Mouse (Mus musculus): ENCODE measurements around the gene Ccdc142. TPM values are rescaled to one million over a fixed set of nuclear protein-coding genes. Genes with fewer than 3 reads are reported as not detected.

The Ccdc142 gene
- polyA plus RNA-seq, 1 experiment from 2014 or later, result 2.4 TPM

GRCm38 (mm10) chr6:83140044-83140443 is 38.6 kb downstream of the Ccdc142 start:
- peaks cover 32% of the 10 kb centered on the region for H3K4me1 ChIP-seq (ENCODE audit: control insufficient read depth, insufficient read depth, low read length)
- H3K4me2 ChIP-seq (replicated peaks; ENCODE audit: low read depth, low read length), result no peak overlapping the region
- H3K27ac ChIP-seq (ENCODE audit: low read depth, low read length), result no peak overlapping the region
- H3K9ac ChIP-seq (ENCODE audit: low read depth, low read length), result no peak overlapping the region
- WGBS, result 96% methylated on average over 8 of the region's 8 CpGs
- no peaks in the 10 kb centered on the region for H3K9me3 ChIP-seq (ENCODE audit: control insufficient read depth, low read length)
- H3K36me3 ChIP-seq (ENCODE audit: control insufficient read depth, insufficient read depth, low read length), result peaks cover 3% of the 10 kb centered on the region; the same call in 1 of the 2 replicates
- no peaks in the 10 kb centered on the region for H3K27me3 ChIP-seq (ENCODE audit: control insufficient read depth, insufficient read depth, low read length)
- no peak overlapping the region for H3K4me3 ChIP-seq (ENCODE audit: low read length)
- no peak for ATAC-seq (ENCODE audit: low FRiP score, low TSS enrichment)

DNA sequence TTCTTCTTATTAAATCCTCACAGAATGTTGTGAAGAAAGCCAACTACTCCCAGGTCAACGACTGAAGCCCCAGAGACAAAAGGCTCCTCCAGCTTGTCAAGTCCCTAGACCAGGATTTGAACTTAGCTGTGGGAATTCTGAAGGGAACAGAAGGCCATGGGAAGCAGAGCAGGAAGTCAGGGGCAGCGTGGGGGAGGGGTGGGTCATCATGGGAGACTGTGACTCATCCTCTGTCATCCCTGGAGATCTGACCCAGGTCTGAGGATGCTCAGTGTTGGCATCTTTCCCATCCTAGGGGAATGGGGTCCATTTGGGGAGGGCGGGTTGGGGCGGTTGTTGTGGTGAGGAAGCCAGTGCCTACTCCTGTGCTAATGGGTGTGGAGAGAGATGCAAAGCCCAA is 40.2 kb downstream of the Ccdc142 start:
- WGBS, result 46% methylated on average over 4 of the region's 4 CpGs
- peaks cover 24% of the 10 kb centered on the region for H3K4me1 ChIP-seq (ENCODE audit: control insufficient read depth, insufficient read depth, low read length)
- no peak overlapping the region for H3K27ac ChIP-seq (ENCODE audit: low read depth, low read length)
- H3K9ac ChIP-seq (ENCODE audit: low read depth, low read length), result no peak overlapping the region
- H3K36me3 ChIP-seq (ENCODE audit: control insufficient read depth, insufficient read depth, low read length), result peaks cover 3% of the 10 kb centered on the region; the same call in 1 of the 2 replicates
- no peak for ATAC-seq (ENCODE audit: low FRiP score, low TSS enrichment)
- H3K4me3 ChIP-seq (ENCODE audit: low read length), result no peak overlapping the region
- no peaks in the 10 kb centered on the region for H3K9me3 ChIP-seq (ENCODE audit: control insufficient read depth, low read length)
- peak overlapping the region; percentile 61 for H3K4me2 ChIP-seq (replicated peaks; ENCODE audit: low read depth, low read length)
- no peaks in the 10 kb centered on the region for H3K27me3 ChIP-seq (ENCODE audit: control insufficient read depth, insufficient read depth, low read length)

- ATAC-seq (ENCODE audit: low FRiP score, low TSS enrichment), result no peak
- H3K9me3 ChIP-seq (ENCODE audit: control insufficient read depth, low read length), result no peaks in the 10 kb centered on the region
- H3K4me2 ChIP-seq (replicated peaks; ENCODE audit: low read depth, low read length), result peak overlapping the region; percentile 61
- no peaks in the 10 kb centered on the region for H3K27me3 ChIP-seq (ENCODE audit: control insufficient read depth, insufficient read depth, low read length)
- peaks cover 26% of the 10 kb centered on the region for H3K4me1 ChIP-seq (ENCODE audit: control insufficient read depth, insufficient read depth, low read length)
- peak overlapping the region; percentile 62 for H3K9ac ChIP-seq (ENCODE audit: low read depth, low read length)
- H3K4me3 ChIP-seq (ENCODE audit: low read length), result peak overlapping the region; percentile 30
- H3K36me3 ChIP-seq (ENCODE audit: control insufficient read depth, insufficient read depth, low read length), result peaks cover 6% of the 10 kb centered on the region; the same call in 1 of the 2 replicates
- WGBS, result 3% methylated on average over 38 of the region's 41 CpGs
- no peak overlapping the region for H3K27ac ChIP-seq (ENCODE audit: low read depth, low read length)
These were observed 40.9 kb downstream of the Ccdc142 start for GRCm38 (mm10) chr6:83142211-83142731.

DNA sequence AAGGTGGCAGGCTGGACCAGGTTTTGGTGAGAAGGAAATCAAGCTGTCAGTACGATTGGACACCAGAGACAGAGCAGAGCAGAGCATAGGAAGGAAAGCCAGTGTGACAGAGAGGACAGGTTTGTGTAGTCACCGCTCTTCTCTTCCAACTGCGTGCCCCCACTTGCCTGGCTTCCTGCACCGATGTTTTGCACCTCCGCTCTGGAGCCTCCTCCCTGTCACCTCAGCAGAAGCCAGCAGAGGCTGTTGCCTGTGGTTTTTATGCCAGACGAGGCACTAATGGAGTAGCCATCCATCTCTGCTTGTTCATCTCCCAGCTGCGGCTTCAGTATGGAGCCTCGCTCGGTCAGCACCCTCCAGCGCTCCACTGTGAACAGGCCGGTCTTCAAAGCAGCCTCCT is 41.5 kb downstream of the Ccdc142 start:
- H3K27me3 ChIP-seq (ENCODE audit: control insufficient read depth, insufficient read depth, low read length), result no peaks in the 10 kb centered on the region
- ATAC-seq (ENCODE audit: low FRiP score, low TSS enrichment), result no peak
- H3K27ac ChIP-seq (ENCODE audit: low read depth, low read length), result no peak overlapping the region
- H3K9me3 ChIP-seq (ENCODE audit: control insufficient read depth, low read length), result no peaks in the 10 kb centered on the region
- 47% methylated on average over 11 of the region's 11 CpGs for WGBS
- H3K36me3 ChIP-seq (ENCODE audit: control insufficient read depth, insufficient read depth, low read length), result peaks cover 11% of the 10 kb centered on the region
- H3K9ac ChIP-seq (ENCODE audit: low read depth, low read length), result 0 out of 2 replicates have a peak overlapping the region, but pooled peaks have one; percentile 7
- no peak overlapping the region for H3K4me2 ChIP-seq (replicated peaks; ENCODE audit: low read depth, low read length)
- no peak overlapping the region for H3K4me3 ChIP-seq (ENCODE audit: low read length)
- peaks cover 25% of the 10 kb centered on the region for H3K4me1 ChIP-seq (ENCODE audit: control insufficient read depth, insufficient read depth, low read length)

- ATAC-seq (ENCODE audit: low FRiP score, low TSS enrichment), result no peak
- no peak overlapping the region for H3K27ac ChIP-seq (ENCODE audit: low read depth, low read length)
- no peak overlapping the region for H3K9ac ChIP-seq (ENCODE audit: low read depth, low read length)
- 81% methylated on average over 2 of the region's 2 CpGs for WGBS
- H3K36me3 ChIP-seq (ENCODE audit: control insufficient read depth, insufficient read depth, low read length), result peaks cover 28% of the 10 kb centered on the region
- no peak overlapping the region for H3K4me3 ChIP-seq (ENCODE audit: low read length)
- no peaks in the 10 kb centered on the region for H3K27me3 ChIP-seq (ENCODE audit: control insufficient read depth, insufficient read depth, low read length)
- peaks cover 13% of the 10 kb centered on the region; the same call in 1 of the 2 replicates for H3K4me1 ChIP-seq (ENCODE audit: control insufficient read depth, insufficient read depth, low read length)
- no peak overlapping the region for H3K4me2 ChIP-seq (replicated peaks; ENCODE audit: low read depth, low read length)
- no peaks in the 10 kb centered on the region for H3K9me3 ChIP-seq (ENCODE audit: control insufficient read depth, low read length)
These were observed 43.8 kb downstream of the Ccdc142 start for GRCm38 (mm10) chr6:83145209-83145608.

- Histone ChIP-seq H3K9ac (ENCODE audit: low read depth, low read length) (no peak overlapping the region), H3K27ac (ENCODE audit: low read depth, low read length) (0 out of 2 replicates have a peak overlapping the region, but pooled peaks have one; percentile 24), H3K4me3 (ENCODE audit: low read length) (no peak overlapping the region), H3K4me1 (ENCODE audit: control insufficient read depth, insufficient read depth, low read length) (peaks cover 13% of the 10 kb centered on the region; the same call in 1 of the 2 replicates), H3K4me2 (replicated peaks; ENCODE audit: low read depth, low read length) (no peak overlapping the region), H3K27me3 (ENCODE audit: control insufficient read depth, insufficient read depth, low read length) (no peaks in the 10 kb centered on the region), H3K36me3 (ENCODE audit: control insufficient read depth, insufficient read depth, low read length) (peaks cover 34% of the 10 kb centered on the region), H3K9me3 (ENCODE audit: control insufficient read depth, low read length) (no peaks in the 10 kb centered on the region)
- no peak for ATAC-seq (ENCODE audit: low FRiP score, low TSS enrichment)
- WGBS, result 66% methylated on average over 9 of the region's 9 CpGs
These were observed 44.4 kb downstream of the Ccdc142 start for GRCm38 (mm10) chr6:83145805-83146204.

DNA sequence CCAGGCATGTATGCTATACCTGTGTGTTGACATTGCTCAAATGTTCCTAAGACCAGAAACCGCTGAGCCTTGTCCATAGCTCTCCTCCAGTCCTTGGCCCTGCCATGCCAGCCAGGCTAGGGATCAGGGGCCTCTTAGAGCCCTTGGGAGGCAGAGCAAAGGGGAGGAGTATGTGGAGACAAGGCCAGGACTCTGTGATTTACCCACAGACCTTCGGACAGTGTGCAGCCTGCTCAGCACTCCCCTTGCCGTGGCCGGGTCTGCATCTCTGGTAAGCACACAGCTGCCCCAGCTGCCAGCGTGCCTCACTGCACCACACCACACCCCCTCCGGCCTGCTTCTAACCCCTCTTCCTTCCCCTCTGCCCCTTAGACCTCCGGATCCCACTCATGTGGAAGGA is 45.9 kb downstream of the Ccdc142 start:
- peak; percentile 18; the same call in 1 of the 2 replicates for ATAC-seq (ENCODE audit: low FRiP score, low TSS enrichment)
- 37% methylated on average over 7 of the region's 7 CpGs for WGBS
- H3K4me3 ChIP-seq (ENCODE audit: low read length), result no peak overlapping the region
- H3K9me3 ChIP-seq (ENCODE audit: control insufficient read depth, low read length), result no peaks in the 10 kb centered on the region
- H3K27me3 ChIP-seq (ENCODE audit: control insufficient read depth, insufficient read depth, low read length), result no peaks in the 10 kb centered on the region
- H3K27ac ChIP-seq (ENCODE audit: low read depth, low read length), result no peak overlapping the region
- H3K9ac ChIP-seq (ENCODE audit: low read depth, low read length), result no peak overlapping the region
- H3K36me3 ChIP-seq (ENCODE audit: control insufficient read depth, insufficient read depth, low read length), result peaks cover 39% of the 10 kb centered on the region
- H3K4me2 ChIP-seq (replicated peaks; ENCODE audit: low read depth, low read length), result no peak overlapping the region
- peaks cover 6% of the 10 kb centered on the region; the same call in 1 of the 2 replicates for H3K4me1 ChIP-seq (ENCODE audit: control insufficient read depth, insufficient read depth, low read length)

GRCm38 (mm10) chr6:83151721-83152120 is 50.3 kb downstream of the Ccdc142 start:
- ATAC-seq (ENCODE audit: low FRiP score, low TSS enrichment), result no peak
- 40% methylated on average over 8 of the region's 8 CpGs for WGBS
- Histone ChIP-seq H3K36me3 (ENCODE audit: control insufficient read depth, insufficient read depth, low read length) (peaks cover 44% of the 10 kb centered on the region), H3K4me2 (replicated peaks; ENCODE audit: low read depth, low read length) (no peak overlapping the region), H3K27ac (ENCODE audit: low read depth, low read length) (no peak overlapping the region), H3K9me3 (ENCODE audit: control insufficient read depth, low read length) (no peaks in the 10 kb centered on the region), H3K4me1 (ENCODE audit: control insufficient read depth, insufficient read depth, low read length) (peaks cover 8% of the 10 kb centered on the region; the same call in 1 of the 2 replicates), H3K9ac (ENCODE audit: low read depth, low read length) (no peak overlapping the region), H3K27me3 (ENCODE audit: control insufficient read depth, insufficient read depth, low read length) (no peaks in the 10 kb centered on the region), H3K4me3 (ENCODE audit: low read length) (no peak overlapping the region)

GRCm38 (mm10) chr6:83153038-83153437 is 51.6 kb downstream of the Ccdc142 start:
- no peak for ATAC-seq (ENCODE audit: low FRiP score, low TSS enrichment)
- 90% methylated on average over 12 of the region's 12 CpGs for WGBS

More at GRCm38 (mm10) chr6:83153038-83153437, 51.6 kb downstream of the Ccdc142 start:
- Histone ChIP-seq H3K27me3 (ENCODE audit: control insufficient read depth, insufficient read depth, low read length) (no peaks in the 10 kb centered on the region), H3K4me2 (replicated peaks; ENCODE audit: low read depth, low read length) (no peak overlapping the region), H3K9ac (ENCODE audit: low read depth, low read length) (no peak overlapping the region), H3K4me1 (ENCODE audit: control insufficient read depth, insufficient read depth, low read length) (peaks cover 5% of the 10 kb centered on the region; the same call in 1 of the 2 replicates), H3K27ac (ENCODE audit: low read depth, low read length) (no peak overlapping the region), H3K9me3 (ENCODE audit: control insufficient read depth, low read length) (no peaks in the 10 kb centered on the region), H3K4me3 (ENCODE audit: low read length) (no peak overlapping the region), H3K36me3 (ENCODE audit: control insufficient read depth, insufficient read depth, low read length) (peaks cover 34% of the 10 kb centered on the region)

Measured in kidney, embryonic 14.5 days (tissue).